Mouse (Mus musculus) CH12.LX (cell line): ENCODE results near the gene Cd70. TPM values are rescaled to one million over a fixed set of nuclear protein-coding genes. Genes with fewer than 3 reads are reported as not detected.

ENCODE experiments used
- DNase-seq: peaks from one replicate; pipeline ENCODE4 v3.0.0-alpha.2; 2013; ENCODE audit errors: extremely low read depth
- H3K27ac ChIP-seq: 2 replicates; pipeline ENCODE4 v1.5.1; 2012; ENCODE audit warnings: low read depth, mild to moderate bottlenecking, control low read depth, moderate library complexity; ENCODE audit not compliant: insufficient read depth
- H3K27me3 ChIP-seq: replicated peaks from 2 replicates; pipeline ENCODE3; 2012; ENCODE audit warnings: inconsistent platforms
- H3K36me3 ChIP-seq, 2 experiments: replicated peaks in 1 of 2; 2 replicates each; pipeline versions ENCODE3 to v1.6.1; 2012; ENCODE audit warnings: inconsistent platforms in 1 of 2, low read length in 1 of 2, mild to moderate bottlenecking in 1 of 2, mixed read lengths in 1 of 2, moderate library complexity in 1 of 2; ENCODE audit not compliant: control insufficient read depth in 1 of 2, insufficient read depth in 1 of 2
- H3K4me1 ChIP-seq, 2 experiments: 2 replicates each; pipeline ENCODE4 v1.6.1; 2012; ENCODE audit warnings: inconsistent platforms in 1 of 2, moderate library complexity in 1 of 2; ENCODE audit not compliant: insufficient read depth in 2 of 2, control insufficient read depth in 1 of 2
- H3K4me2 ChIP-seq: 2 replicates; pipeline ENCODE4 v1.6.1; 2012; ENCODE audit warnings: low read depth, mild to moderate bottlenecking, control low read depth; ENCODE audit not compliant: poor library complexity, insufficient read depth, severe bottlenecking
- H3K4me3 ChIP-seq, 3 experiments: fragments of 150-350 bp in 1 of 3; sonication (generic) in 1 of 3; replicated peaks in 1 of 3; 2 replicates each; pipeline versions ENCODE3 to v1.5.1; 2011 to 2012; ENCODE audit warnings: low read depth in 2 of 3, low read length in 2 of 3, mild to moderate bottlenecking in 2 of 3, moderate library complexity in 2 of 3, control low read depth in 1 of 3, improper control_type of control experiment in 1 of 3, inconsistent platforms in 1 of 3, mixed read lengths in 1 of 3; ENCODE audit not compliant: poor library complexity in 1 of 3
- H3K79me2 ChIP-seq: replicated peaks from 2 replicates; pipeline ENCODE4 v1.6.1; 2012; ENCODE audit warnings: mild to moderate bottlenecking, moderate library complexity; ENCODE audit not compliant: control insufficient read depth, poor library complexity, insufficient read depth, severe bottlenecking; ENCODE audit errors: extremely low read depth
- H3K9ac ChIP-seq: 2 replicates; pipeline ENCODE4 v1.6.1; 2012; ENCODE audit warnings: low read depth, mild to moderate bottlenecking, control low read depth, moderate library complexity; ENCODE audit not compliant: insufficient read depth
- H3K9me3 ChIP-seq: replicated peaks from 2 replicates; pipeline ENCODE3; 2012; ENCODE audit warnings: low read length, inconsistent platforms, mixed read lengths
- BHLHE40 ChIP-seq: IDR thresholded peaks from 2 replicates; pipeline ENCODE4 v1.6.1; 2011; ENCODE audit warnings: mild to moderate bottlenecking, low read depth, low read length, improper control_type of control experiment
- CHD2 ChIP-seq: IDR thresholded peaks from 2 replicates; pipeline ENCODE4 v1.6.1; 2011; ENCODE audit warnings: low read length, improper control_type of control experiment
- CTCF ChIP-seq, 2 experiments: IDR thresholded peaks in 1 of 2; conservative IDR thresholded peaks in 1 of 2; 2 replicates each; pipeline ENCODE4 v1.5.1; 2011 to 2012; ENCODE audit warnings: low read depth in 2 of 2, low read length in 2 of 2, improper control_type of control experiment in 1 of 2, inconsistent platforms in 1 of 2, mild to moderate bottlenecking in 1 of 2, moderate library complexity in 1 of 2
- E2F4 ChIP-seq: IDR thresholded peaks from 2 replicates; pipeline ENCODE4 v1.6.1; 2011; ENCODE audit warnings: low read depth, low read length, improper control_type of control experiment; ENCODE audit not compliant: insufficient replicate concordance
- ELF1 ChIP-seq: IDR thresholded peaks from 2 replicates; pipeline ENCODE4 v1.6.1; 2014; ENCODE audit warnings: low read depth, mild to moderate bottlenecking, inconsistent platforms, low read length, improper control_type of control experiment
- EP300 ChIP-seq: IDR thresholded peaks from 2 replicates; pipeline ENCODE4 v1.6.1; 2011; ENCODE audit warnings: low read length, improper control_type of control experiment
- ETS1 ChIP-seq: conservative IDR thresholded peaks from 2 replicates; pipeline ENCODE4 v1.6.1; 2012; ENCODE audit warnings: low read depth, mild to moderate bottlenecking, inconsistent platforms, low read length, improper control_type of control experiment, moderate library complexity
- GABPA ChIP-seq: IDR thresholded peaks from 2 replicates; pipeline ENCODE4 v1.6.1; 2012; ENCODE audit warnings: low read depth, low read length, improper control_type of control experiment, inconsistent platforms; ENCODE audit not compliant: insufficient replicate concordance
- IRF4 ChIP-seq: IDR thresholded peaks from 2 replicates; pipeline ENCODE4 v1.6.1; 2014; ENCODE audit warnings: low read depth, mild to moderate bottlenecking, inconsistent platforms, low read length, improper control_type of control experiment
- JUND ChIP-seq: conservative IDR thresholded peaks from 2 replicates; pipeline ENCODE4 v1.6.1; 2011; ENCODE audit warnings: low read depth, low read length, improper control_type of control experiment
- KAT2A ChIP-seq: IDR thresholded peaks from 2 replicates; pipeline ENCODE4 v1.6.1; 2012; ENCODE audit warnings: low read length, improper control_type of control experiment, inconsistent platforms; ENCODE audit not compliant: insufficient replicate concordance
- MAFK ChIP-seq: IDR thresholded peaks from 2 replicates; pipeline ENCODE4 v1.6.1; 2011; ENCODE audit warnings: low read length, improper control_type of control experiment; ENCODE audit not compliant: insufficient replicate concordance
- MAX ChIP-seq: IDR thresholded peaks from 2 replicates; pipeline ENCODE4 v1.6.1; 2011; ENCODE audit warnings: low read length, improper control_type of control experiment
- MAZ ChIP-seq: IDR thresholded peaks from 2 replicates; pipeline ENCODE4 v1.6.1; 2012; ENCODE audit warnings: low read depth, mild to moderate bottlenecking, inconsistent platforms, low read length, improper control_type of control experiment, moderate library complexity
- MEF2A ChIP-seq: IDR thresholded peaks from 2 replicates; pipeline ENCODE4 v1.6.1; 2014; ENCODE audit warnings: low read depth, mild to moderate bottlenecking, inconsistent platforms, low read length, improper control_type of control experiment, borderline replicate concordance
- MXI1 ChIP-seq: IDR thresholded peaks from 2 replicates; pipeline ENCODE4 v1.6.1; 2011; ENCODE audit warnings: mild to moderate bottlenecking, low read depth, low read length, improper control_type of control experiment
- MYC ChIP-seq: IDR thresholded peaks from 2 replicates; pipeline ENCODE4 v1.6.1; 2011; ENCODE audit warnings: low read depth, mild to moderate bottlenecking, improper control_type of control experiment, low read length
- NELFE ChIP-seq: IDR thresholded peaks from 2 replicates; pipeline ENCODE4 v1.6.1; 2011; ENCODE audit warnings: low read depth, low read length, improper control_type of control experiment
- NRF1 ChIP-seq: IDR thresholded peaks from 2 replicates; pipeline ENCODE4 v1.6.1; 2014; ENCODE audit warnings: low read depth, mild to moderate bottlenecking, inconsistent platforms, low read length, improper control_type of control experiment, moderate library complexity
- POLR2A ChIP-seq: IDR thresholded peaks from 2 replicates; pipeline ENCODE4 v1.6.1; 2011; ENCODE audit warnings: low read depth, mild to moderate bottlenecking, improper control_type of control experiment, low read length
- POLR2AphosphoS2 ChIP-seq: IDR thresholded peaks from 2 replicates; pipeline ENCODE4 v1.6.1; 2011; ENCODE audit warnings: low read depth, low read length, improper control_type of control experiment
- RCOR1 ChIP-seq: conservative IDR thresholded peaks from 2 replicates; pipeline ENCODE4 v1.6.1; 2012; ENCODE audit warnings: low read depth, mild to moderate bottlenecking, inconsistent platforms, low read length, improper control_type of control experiment
- SMC3 ChIP-seq: IDR thresholded peaks from 2 replicates; pipeline ENCODE4 v1.6.1; 2011; ENCODE audit warnings: low read depth, low read length, improper control_type of control experiment
- TBP ChIP-seq: conservative IDR thresholded peaks from 2 replicates; pipeline ENCODE4 v1.6.1; 2011; ENCODE audit warnings: low read depth, low read length, improper control_type of control experiment
- TCF12 ChIP-seq: IDR thresholded peaks from 2 replicates; pipeline ENCODE4 v1.6.1; 2014; ENCODE audit warnings: low read depth, mild to moderate bottlenecking, inconsistent platforms, low read length, improper control_type of control experiment
- UBTF ChIP-seq: IDR thresholded peaks from 2 replicates; pipeline ENCODE4 v1.6.1; 2012; ENCODE audit warnings: low read depth, mild to moderate bottlenecking, inconsistent platforms, low read length, improper control_type of control experiment, moderate library complexity
- USF2 ChIP-seq: conservative IDR thresholded peaks from 2 replicates; pipeline ENCODE4 v1.6.1; 2011; ENCODE audit warnings: low read depth, low read length, improper control_type of control experiment
- ZC3H11A ChIP-seq: IDR thresholded peaks from 2 replicates; pipeline ENCODE4 v1.6.1; 2012; ENCODE audit warnings: low read depth, mild to moderate bottlenecking, inconsistent platforms, low read length, improper control_type of control experiment
- ZKSCAN1 ChIP-seq: IDR thresholded peaks from 2 replicates; pipeline ENCODE4 v1.6.1; 2012; ENCODE audit warnings: low read depth, inconsistent platforms, low read length, improper control_type of control experiment, borderline replicate concordance
- ZMIZ1 ChIP-seq: IDR thresholded peaks from 2 replicates; pipeline ENCODE4 v1.6.1; 2012; ENCODE audit warnings: low read depth, mild to moderate bottlenecking, inconsistent platforms, low read length, improper control_type of control experiment
- ZNF384 ChIP-seq: IDR thresholded peaks from 2 replicates; pipeline ENCODE4 v1.6.1; 2012; ENCODE audit warnings: low read depth, low read length, improper control_type of control experiment, inconsistent platforms
- dilution Hi-C: fragments of 300-500 bp; cut with MboI; formaldehyde crosslinking; loops from 2 replicates; pipeline ENCODE4 v1.14.3; 2020; ENCODE audit warnings: low sequenced_read_pairs; ENCODE audit not compliant: extremely low pct_unique_long_range_greater_than_20kb, extremely low pct_ligation_motif_present
- in situ Hi-C: fragments of 300-500 bp; cut with MboI; formaldehyde crosslinking; loops from 3 replicates; pipeline ENCODE4 v1.14.3; 2019; ENCODE audit warnings: low sequenced_read_pairs, low pct_ligation_motif_present, low pct_unique_long_range_greater_than_20kb, mixed read lengths
- polyA plus RNA-seq: library from polyadenylated mRNA; unstranded; fragments of >175 nt; gene quantifications from 2 replicates; pipeline ENCODE4 v1.2.1, GENCODE M21; 2012; ENCODE audit warnings: low read depth; ENCODE audit not compliant: insufficient read length
- total RNA-seq, 2 experiments: library from RNA; depleted of rRNA; stranded (reverse); fragments of 300-350 nt in 1 of 2; fragments of >200 nt in 1 of 2; gene quantifications; 2 replicates each; pipeline ENCODE4 v1.2.3; 2012 to 2014

The Cd70 gene
- total and polyA plus RNA-seq, 3 experiments = 137 to 965 (median 321) TPM

DNA sequence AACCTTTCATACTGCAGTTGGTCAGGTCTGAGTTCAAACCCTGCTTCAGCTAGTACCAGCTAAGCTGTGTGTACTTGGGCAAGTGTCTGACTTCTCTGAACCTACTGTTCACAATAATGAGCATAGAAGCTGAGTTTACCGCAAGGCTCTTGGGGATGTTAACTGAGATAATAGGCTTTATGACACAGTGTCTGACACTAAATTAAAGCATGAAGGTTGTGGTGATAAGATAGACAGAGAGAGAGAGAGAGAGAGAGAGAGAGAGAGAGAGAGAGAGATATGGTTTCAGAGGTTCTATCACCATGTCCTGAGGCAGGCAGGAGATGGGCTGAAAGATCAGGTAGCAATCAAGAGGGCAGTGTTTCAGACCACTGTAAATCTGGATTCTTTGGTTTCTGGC, 39.6 kb downstream of the Cd70 start:
- no peaks in the 10 kb centered on the region for H3K9me3 ChIP-seq
- peaks cover 47% of the 10 kb centered on the region for H3K79me2 ChIP-seq
- H3K36me3 ChIP-seq = peaks cover 21 to 31% of the 10 kb centered on the region in 2 experiments
- in situ Hi-C loops (loop anchor here (5.0 kb wide), 1 partner anchor 42 kb away; no protein-coding TSS in a partner anchor), dilution Hi-C loops (no loop called here)
- no peaks in the 10 kb centered on the region for H3K27me3 ChIP-seq
- peak overlapping the region; percentile 99 for H3K9ac ChIP-seq
- peak overlapping the region in 1 of 3 experiments; percentile 35 for H3K4me3 ChIP-seq
- H3K27ac ChIP-seq = peak overlapping the region; percentile 96
- H3K4me1 ChIP-seq = peaks cover 22 to 52% of the 10 kb centered on the region in 2 experiments
- TF ChIP-seq CHD2 (0 out of 2 replicates have a peak, but pooled peaks have one; percentile 39), POLR2AphosphoS2 (peak; percentile 22; the same call in 1 of the 2 replicates), GABPA (no peak)
- H3K4me2 ChIP-seq = no peak overlapping the region; the same call in 1 of the 2 replicates
- no peak for DNase-seq

GRCm38 (mm10) chr17:57108666-57109171, 40.9 kb downstream of the Cd70 start:
- peak; percentile 94 for DNase-seq
- Histone ChIP-seq H3K4me2 (peak overlapping the region; percentile 32), H3K4me3 (peak overlapping the region; percentile 61 to 83 (median 69)), H3K36me3 (peaks cover 21 to 25% of the 10 kb centered on the region in 2 experiments), H3K27ac (peak overlapping the region; percentile 96), H3K79me2 (peaks cover 40% of the 10 kb centered on the region), H3K9ac (peak overlapping the region; percentile 99), H3K27me3 (no peaks in the 10 kb centered on the region), H3K9me3 (no peaks in the 10 kb centered on the region), H3K4me1 (peaks cover 12 to 48% of the 10 kb centered on the region in 2 experiments)
- dilution Hi-C loops (no loop called here), in situ Hi-C loops (no loop called here)
- TF ChIP-seq JUND (peak; percentile 60; the same call in 1 of the 2 replicates), CHD2 (peak; percentile 77), GABPA (no peak), UBTF (no peak; the same call in 1 of the 2 replicates), ELF1 (peak; percentile 63), EP300 (peak; percentile 87), MAFK (peak; percentile 52; the same call in 1 of the 2 replicates), RCOR1 (no peak), IRF4 (peak; percentile 89), SMC3 (no peak), POLR2AphosphoS2 (peak; percentile 88), POLR2A (peak; percentile 72), MAZ (no peak), BHLHE40 (peak; percentile 77), NELFE (peak; percentile 32; the same call in 1 of the 2 replicates), ZKSCAN1 (no peak), MEF2A (peak; percentile 74; the same call in 1 of the 2 replicates), TBP (peak; percentile 83; the same call in 1 of the 2 replicates), MAX (no peak; the same call in none of the 2 replicates), MYC (peak; percentile 74), ZNF384 (peak; percentile 23; the same call in 1 of the 2 replicates), TCF12 (peak; percentile 62; the same call in 1 of the 2 replicates), KAT2A (peak; percentile 57; the same call in 1 of the 2 replicates), ZC3H11A (no peak), MXI1 (peak; percentile 60), ZMIZ1 (peak; percentile 91), ETS1 (peak; percentile 91), CTCF (conservative IDR thresholded peaks at IDR 0.05 in 1 of 2, IDR thresholded peaks at IDR 0.05 in 1 of 2; ENCODE audit: low read depth in 2 of 2, low read length in 2 of 2) (no peak), E2F4 (no peak), NRF1 (no peak), USF2 (0 out of 2 replicates have a peak, but pooled peaks have one; percentile 3)
